Mouse (Mus musculus) ES-E14 (cell line): ENCODE data around the gene Armc6.

Source experiments
- CHD2 ChIP-seq: IDR thresholded peaks from 2 replicates; pipeline ENCODE4 v1.6.1; 2014; ENCODE audit warnings: mild to moderate bottlenecking, low read depth, low read length, inconsistent platforms
- ZC3H11A ChIP-seq: IDR thresholded peaks from 2 replicates; pipeline ENCODE4 v1.6.1; 2012; ENCODE audit warnings: low read depth, mild to moderate bottlenecking, inconsistent platforms, low read length, borderline replicate concordance
- ZNF384 ChIP-seq: IDR thresholded peaks from 2 replicates; pipeline ENCODE4 v1.6.1; 2012; ENCODE audit warnings: low read depth, low read length, inconsistent platforms

GRCm38 (mm10) chr8:70201417-70201816, 32.8 kb downstream of the Armc6 start:
- TF ChIP-seq ZNF384, result no peak
- TF ChIP-seq ZC3H11A, result no peak
- TF ChIP-seq CHD2, result no peak
